Mouse (Mus musculus) neural tube, embryonic 11.5 days (tissue): Measurements from ENCODE around the gene Plin3. TPM values are rescaled to one million over a fixed set of nuclear protein-coding genes. Genes with fewer than 3 reads are reported as not detected.
"Not testable (repeated sequence)": the region's sequence is repeated elsewhere in the genome, so short reads cannot be mapped to it uniquely, and the experiment has no call there.

Experiments used
- ATAC-seq: fragments of 200-750 bp; cut with Nextera tagmentation; 2 replicates; pipeline ENCODE4 v1.8.0; 2017; ENCODE audit warnings: moderate number of reproducible peaks, mild to moderate bottlenecking, moderate TSS enrichment, moderate library complexity; ENCODE audit not compliant: insufficient read depth, low FRiP score, low TSS enrichment
- DNase-seq: peaks from one replicate; pipeline ENCODE4 v3.0.0-alpha.2; 2015; ENCODE audit warnings: low spot score
- H3K27ac ChIP-seq: fragments of 300-500 bp; sonication (generic); 2 replicates; pipeline ENCODE4 v1.5.1; 2014; ENCODE audit warnings: low read depth, mild to moderate bottlenecking, low read length
- H3K27me3 ChIP-seq: fragments of 300-500 bp; sonication (generic); 2 replicates; pipeline ENCODE4 v1.6.1; 2014; ENCODE audit warnings: mild to moderate bottlenecking, low read length, mixed read lengths; ENCODE audit not compliant: control insufficient read depth, insufficient read depth
- H3K36me3 ChIP-seq: fragments of 300-500 bp; sonication (generic); 2 replicates; pipeline ENCODE4 v1.6.1; 2014; ENCODE audit warnings: mild to moderate bottlenecking, low read length, moderate library complexity, mixed read lengths; ENCODE audit not compliant: control insufficient read depth, insufficient read depth
- H3K4me1 ChIP-seq: fragments of 300-500 bp; sonication (generic); 2 replicates; pipeline ENCODE4 v1.6.1; 2014; ENCODE audit warnings: low read length, mixed read lengths; ENCODE audit not compliant: control insufficient read depth, insufficient read depth
- H3K4me2 ChIP-seq: fragments of 300-500 bp; sonication (generic); 2 replicates; pipeline ENCODE4 v1.6.1; 2014; ENCODE audit warnings: low read depth, mild to moderate bottlenecking, moderate library complexity
- H3K4me3 ChIP-seq: fragments of 300-500 bp; sonication (generic); 2 replicates; pipeline ENCODE4 v1.5.1; 2014; ENCODE audit warnings: low read depth, low read length
- H3K9ac ChIP-seq: fragments of 300-500 bp; sonication (generic); 2 replicates; pipeline ENCODE4 v1.6.1; 2014; ENCODE audit warnings: mild to moderate bottlenecking, low read length
- H3K9me3 ChIP-seq: fragments of 300-500 bp; sonication (generic); 2 replicates; pipeline ENCODE4 v1.6.1; 2016; ENCODE audit warnings: low read length; ENCODE audit not compliant: control insufficient read depth
- WGBS: fragments of 180-500 bp; shearing (Covaris S2); extraction: QIAGEN DNeasy Blood & Tissue Kit; methylation state at CpG from one replicate; pipeline ENCODE4 v1.1.7; 2014; 5-methylcytosine and 5-hydroxymethylcytosine counted together
- polyA plus RNA-seq: library from polyadenylated mRNA; unstranded; fragments of >200 nt; fragmentation: Nextera tagmentation; extraction: Ambion mirVana; gene quantifications from 2 replicates; pipeline ENCODE4 v1.2.1, GENCODE M21; 2014

The Plin3 gene
- polyA plus RNA-seq, 1 experiment from 2014 or later = 37.8 TPM

DNA sequence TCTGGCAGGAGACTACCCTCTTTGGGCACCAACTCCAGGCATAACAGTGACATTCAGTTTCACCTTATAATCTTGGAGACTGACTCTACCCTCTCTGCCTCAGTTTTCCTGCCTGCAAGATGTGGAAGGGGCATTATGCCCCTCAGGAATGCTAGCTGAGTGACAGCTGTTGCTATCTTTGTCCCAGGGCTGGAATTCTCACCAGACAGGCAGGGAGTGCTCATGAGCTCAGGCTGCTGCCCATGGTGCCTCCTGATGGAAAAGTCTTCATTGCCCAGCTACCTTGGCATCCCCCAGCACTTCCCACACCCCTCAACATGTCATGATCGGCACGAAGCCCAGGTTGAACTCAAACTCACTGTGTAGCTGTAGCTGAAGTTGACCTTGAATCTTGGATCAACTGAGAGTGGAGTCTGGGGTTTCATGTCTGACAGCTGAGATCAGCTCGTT is 30.0 kb downstream of the Plin3 start:
- no peak overlapping the region for H3K9ac ChIP-seq
- DNase-seq = no peak
- H3K36me3 ChIP-seq = peaks cover 3% of the 10 kb centered on the region
- WGBS = 87% methylated on average over 3 of the region's 3 CpGs
- H3K9me3 ChIP-seq = no peaks in the 10 kb centered on the region
- ATAC-seq = no peak
- H3K4me1 ChIP-seq = peaks cover 5% of the 10 kb centered on the region; the same call in 1 of the 2 replicates
- H3K4me2 ChIP-seq = no peak overlapping the region
- no peaks in the 10 kb centered on the region for H3K27me3 ChIP-seq
- H3K4me3 ChIP-seq = no peak overlapping the region
- H3K27ac ChIP-seq = no peak overlapping the region

GRCm38 (mm10) chr17:56261166-56261565 is 31.5 kb downstream of the Plin3 start:
- Histone ChIP-seq H3K4me2 (no peak overlapping the region), H3K9ac (no peak overlapping the region), H3K4me3 (no peak overlapping the region), H3K27ac (no peak overlapping the region), H3K27me3 (no peaks in the 10 kb centered on the region), H3K9me3 (no peaks in the 10 kb centered on the region), H3K36me3 (peaks cover 3% of the 10 kb centered on the region), H3K4me1 (peaks cover 8% of the 10 kb centered on the region; the same call in 1 of the 2 replicates)
- DNase-seq = no peak
- WGBS = 87% methylated on average over 3 of the region's 3 CpGs
- ATAC-seq = no peak

- H3K27me3 ChIP-seq = no peaks in the 10 kb centered on the region
- WGBS = 95% methylated on average over 10 of the region's 10 CpGs
- DNase-seq = no peak
- H3K4me1 ChIP-seq = peaks cover 8% of the 10 kb centered on the region; the same call in 1 of the 2 replicates
- H3K9me3 ChIP-seq = no peaks in the 10 kb centered on the region
- no peak overlapping the region for H3K4me2 ChIP-seq
- peaks cover 3% of the 10 kb centered on the region for H3K36me3 ChIP-seq
- no peak for ATAC-seq
- no peak overlapping the region for H3K27ac ChIP-seq
- no peak overlapping the region for H3K4me3 ChIP-seq
- no peak overlapping the region for H3K9ac ChIP-seq
These were observed 33.2 kb downstream of the Plin3 start for GRCm38 (mm10) chr17:56259301-56260037.

- not testable (repeated sequence) for ATAC-seq, H3K36me3 ChIP-seq, H3K4me3 ChIP-seq, H3K9me3 ChIP-seq, H3K4me2 ChIP-seq, DNase-seq, H3K4me1 ChIP-seq, H3K27ac ChIP-seq, H3K27me3 ChIP-seq, H3K9ac ChIP-seq
- WGBS = 69% methylated on average over 2 of the region's 2 CpGs
These were observed 33.9 kb downstream of the Plin3 start for GRCm38 (mm10) chr17:56258812-56259211.

DNA sequence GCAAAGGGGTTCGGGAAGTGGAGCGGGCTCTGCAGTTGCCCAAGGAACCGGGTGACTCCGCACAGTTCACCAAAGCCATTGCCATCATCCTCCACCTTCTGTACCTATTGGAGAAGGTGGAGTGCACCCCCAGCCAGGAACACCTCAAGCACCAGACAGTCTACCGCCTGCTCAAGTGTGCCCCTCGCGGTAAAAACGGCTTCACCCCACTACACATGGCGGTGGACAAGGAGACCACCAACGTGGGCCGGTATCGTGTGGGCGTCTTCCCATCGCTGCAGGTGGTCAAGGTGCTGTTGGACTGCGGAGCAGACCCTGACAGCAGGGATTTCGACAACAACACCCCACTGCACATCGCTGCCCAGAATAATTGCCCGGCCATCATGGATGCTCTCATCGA is 34.4 kb downstream of the Plin3 start:
- not testable (repeated sequence) for H3K36me3 ChIP-seq, DNase-seq, H3K4me1 ChIP-seq, H3K9me3 ChIP-seq, H3K4me2 ChIP-seq, H3K4me3 ChIP-seq, ATAC-seq, H3K9ac ChIP-seq, H3K27ac ChIP-seq, H3K27me3 ChIP-seq
- 93% methylated on average over 19 of the region's 19 CpGs for WGBS

DNA sequence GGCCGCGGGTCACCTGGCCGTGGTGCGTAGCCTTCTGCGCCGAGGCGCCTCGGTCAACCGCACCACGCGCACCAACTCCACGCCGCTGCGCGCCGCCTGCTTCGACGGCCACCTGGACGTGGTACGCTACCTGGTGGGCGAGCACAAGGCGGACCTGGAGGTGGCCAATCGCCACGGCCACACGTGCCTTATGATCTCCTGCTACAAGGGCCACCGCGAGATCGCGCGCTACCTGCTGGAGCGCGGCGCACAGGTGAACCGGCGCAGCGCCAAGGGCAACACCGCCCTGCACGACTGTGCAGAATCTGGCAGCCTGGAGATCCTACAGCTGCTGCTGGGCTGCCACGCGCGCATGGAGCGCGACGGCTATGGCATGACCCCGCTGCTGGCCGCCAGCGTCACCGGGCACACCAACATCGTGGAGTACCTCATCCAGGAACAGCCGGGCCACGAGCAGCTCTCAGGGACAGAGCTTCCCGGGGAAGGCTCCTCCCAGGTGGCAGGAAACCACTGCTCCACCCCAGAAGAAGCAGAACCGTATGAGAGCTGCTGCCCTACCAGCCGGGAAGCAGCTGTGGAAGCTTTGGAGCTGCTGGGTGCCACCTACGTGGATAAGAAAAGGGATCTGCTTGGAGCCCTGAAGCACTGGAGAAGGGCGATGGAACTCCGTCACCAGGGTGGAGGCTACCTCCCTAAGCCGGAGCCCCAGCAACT is 35.3 kb downstream of the Plin3 start:
- no peak for DNase-seq
- Histone ChIP-seq H3K36me3 (no peaks in the 10 kb centered on the region; the same call in 1 of the 2 replicates), H3K27ac (no peak overlapping the region)

GRCm38 (mm10) chr17:56256239-56256881 is 36.3 kb downstream of the Plin3 start, which contains the start of gene Fem1a:
Gene Fem1a (plus strand): TSS chr17:56256810.
- under 1% methylated on average over 28 of the region's 28 CpGs for WGBS
- H3K4me2 ChIP-seq = peak within 1 kb of the TSS; percentile 90
- H3K27ac ChIP-seq = peak within 1 kb of the TSS; percentile 51; the same call in 1 of the 2 replicates
- no peaks in the 10 kb centered on the region for H3K27me3 ChIP-seq
- peak within 1 kb of the TSS; percentile 80 for H3K4me3 ChIP-seq
- H3K36me3 ChIP-seq = no peaks in the 10 kb centered on the region; the same call in 1 of the 2 replicates
- H3K9me3 ChIP-seq = no peaks in the 10 kb centered on the region
- peak; percentile 92 for DNase-seq
- ATAC-seq = peak; percentile 92
- peak within 1 kb of the TSS; percentile 56 for H3K9ac ChIP-seq
- H3K4me1 ChIP-seq = peaks cover 8% of the 10 kb centered on the region; the same call in 1 of the 2 replicates

More for the DNA sequence above, 35.3 kb downstream of the Plin3 start:
- Histone ChIP-seq H3K4me1 (peaks cover 8% of the 10 kb centered on the region; the same call in 1 of the 2 replicates), H3K4me2 (peak overlapping the region; percentile 90), H3K9me3 (no peaks in the 10 kb centered on the region), H3K27me3 (no peaks in the 10 kb centered on the region), H3K4me3 (peak overlapping the region; percentile 80), H3K9ac (peak overlapping the region; percentile 56)
- WGBS = 16% methylated on average over 46 of the region's 58 CpGs
- ATAC-seq = no peak

- Histone ChIP-seq H3K36me3 (no peaks in the 10 kb centered on the region; the same call in 1 of the 2 replicates), H3K4me2 (peak overlapping the region; percentile 72), H3K9ac (peak overlapping the region; percentile 38; the same call in 1 of the 2 replicates), H3K9me3 (no peaks in the 10 kb centered on the region), H3K27ac (peak overlapping the region; percentile 51; the same call in 1 of the 2 replicates), H3K4me3 (peak overlapping the region; percentile 80), H3K27me3 (no peaks in the 10 kb centered on the region), H3K4me1 (peaks cover 11% of the 10 kb centered on the region; the same call in 1 of the 2 replicates)
- DNase-seq = peak; percentile 97
- under 1% methylated on average over 32 of the region's 32 CpGs for WGBS
- ATAC-seq = peak; percentile 92
These were observed 36.8 kb downstream of the Plin3 start for GRCm38 (mm10) chr17:56255863-56256238.
